ENCODE assay signal across 12 mouse cellular contexts in genomic region chr12:5157021-5157681, GRCm38 (mm10).
DNase-seq lines count a peak whose midpoint lies in the region; ATAC-seq lines count a peak whose summit lies in the region.
"Had no signal": no experiment of that assay in that cellular context is flagged by ENCODE, and none has a peak within 500 bp of the region (broad histone marks: within the 10 kb centered on the region; RNA-seq: fewer than 3 reads in every experiment).

No protein-coding gene starts in this region.

- H3K4me2 ChIP-seq in lung, embryonic 15.5 days = no peak overlapping the region
- no peak overlapping the region for H3K4me2 ChIP-seq in heart, embryonic 11.5 days
- H3K4me2 ChIP-seq: embryonic facial prominence, embryonic 12.5 days; neural tube, embryonic 15.5 days; stomach, embryonic 15.5 days had no signal

- peak; percentile 48 for DNase-seq in cerebellum, postnatal 25 days
- no peak for DNase-seq in cerebellum, adult 11 months
- DNase-seq in lung, postnatal 4 days = no peak
- DNase-seq in layer of hippocampus, adult 9-11 months = peak; percentile 91
- peak; percentile 69 for DNase-seq in right cerebral cortex, postnatal 25 days
- no peak for DNase-seq in adrenal gland, postnatal 36 days

- no peaks in the 10 kb centered on the region for H3K9me3 ChIP-seq in lung, embryonic 15.5 days
- no peaks in the 10 kb centered on the region for H3K9me3 ChIP-seq in heart, embryonic 11.5 days (replicated peaks; ENCODE audit: control insufficient read depth, low read length)
- H3K9me3 ChIP-seq: embryonic facial prominence, embryonic 12.5 days; neural tube, embryonic 15.5 days; stomach, embryonic 15.5 days had no signal

- peak; percentile 39; the same call in 1 of the 2 replicates for ATAC-seq in lung, embryonic 15.5 days (ENCODE audit: borderline replicate concordance, extremely low read depth, low FRiP score, low TSS enrichment)
- no peak; the same call in 1 of the 2 replicates for ATAC-seq in heart, embryonic 11.5 days (replicated peaks; ENCODE audit: insufficient number of reproducible peaks, low FRiP score, low TSS enrichment)

- no peak overlapping the region for H3K4me3 ChIP-seq in lung, embryonic 15.5 days
- H3K4me3 ChIP-seq in heart, embryonic 11.5 days (ENCODE audit: low read depth, low read length) = no peak overlapping the region
- H3K4me3 ChIP-seq: embryonic facial prominence, embryonic 12.5 days; heart, adult 2 months; neural tube, embryonic 15.5 days; stomach, embryonic 15.5 days had no signal

- no peaks in the 10 kb centered on the region for H3K27me3 ChIP-seq in lung, embryonic 15.5 days
- H3K27me3 ChIP-seq in heart, embryonic 11.5 days (ENCODE audit: control insufficient read depth, insufficient read depth, low read length) = no peaks in the 10 kb centered on the region
- H3K27me3 ChIP-seq: embryonic facial prominence, embryonic 12.5 days; neural tube, embryonic 15.5 days; stomach, embryonic 15.5 days had no signal

- no peak overlapping the region for H3K9ac ChIP-seq in lung, embryonic 15.5 days
- H3K9ac ChIP-seq in heart, embryonic 11.5 days (ENCODE audit: low read depth, low read length) = no peak overlapping the region
- H3K9ac ChIP-seq: embryonic facial prominence, embryonic 12.5 days; neural tube, embryonic 15.5 days; stomach, embryonic 15.5 days had no signal

- 71% methylated on average over 6 of the region's 6 CpGs for WGBS in lung, embryonic 15.5 days
- 74% methylated on average over 6 of the region's 6 CpGs for WGBS in heart, embryonic 11.5 days (ENCODE audit: insufficient replicate concordance)

- H3K4me1 ChIP-seq in lung, embryonic 15.5 days = no peaks in the 10 kb centered on the region
- H3K4me1 ChIP-seq in heart, embryonic 11.5 days (ENCODE audit: control insufficient read depth, insufficient read depth, low read length) = no peaks in the 10 kb centered on the region
- H3K4me1 ChIP-seq: neural tube, embryonic 15.5 days; stomach, embryonic 15.5 days had no signal

- no peak overlapping the region for H3K27ac ChIP-seq in lung, embryonic 15.5 days
- no peak overlapping the region for H3K27ac ChIP-seq in heart, embryonic 11.5 days (ENCODE audit: low read depth, low read length)
- H3K27ac ChIP-seq: heart, adult 2 months; neural tube, embryonic 15.5 days; stomach, embryonic 15.5 days had no signal

- no peaks in the 10 kb centered on the region for H3K36me3 ChIP-seq in lung, embryonic 15.5 days
- no peaks in the 10 kb centered on the region for H3K36me3 ChIP-seq in heart, embryonic 11.5 days (ENCODE audit: control insufficient read depth, insufficient read depth, low read length)
- H3K36me3 ChIP-seq: embryonic facial prominence, embryonic 12.5 days; neural tube, embryonic 15.5 days; stomach, embryonic 15.5 days had no signal

Comparison
In these comparisons a context has a peak if more than half of its experiments do, and no peak if none do; other contexts are left out.
1. DNase-seq: peak in cerebellum, postnatal 25 days (2 of 2), layer of hippocampus, adult 9-11 months (single experiment) and right cerebral cortex, postnatal 25 days (single experiment); none in cerebellum, adult 11 months (single experiment), lung, postnatal 4 days (0 of 2) and adrenal gland, postnatal 36 days (0 of 2).